Mouse (Mus musculus) small intestine, adult 2 months (tissue): ENCODE results near the gene Id3. TPM values are rescaled to one million over a fixed set of nuclear protein-coding genes. Genes with fewer than 3 reads are reported as not detected.

ENCODE experiments used
- H3K27ac ChIP-seq: fragments of 200-500 bp; 2 replicates; pipeline ENCODE4 v1.5.1; 2012; ENCODE audit warnings: low read depth, low read length, control low read depth, inconsistent platforms; ENCODE audit not compliant: insufficient read depth
- H3K27me3 ChIP-seq: fragments of 200-500 bp; 2 replicates; pipeline ENCODE4 v1.6.1; 2012; ENCODE audit warnings: mild to moderate bottlenecking, moderate library complexity, low read length, inconsistent platforms; ENCODE audit not compliant: control insufficient read depth, insufficient read depth
- H3K36me3 ChIP-seq: fragments of 200-500 bp; 2 replicates; pipeline ENCODE4 v1.6.1; 2012; ENCODE audit warnings: mild to moderate bottlenecking, low read length, control low read depth, inconsistent platforms; ENCODE audit not compliant: control insufficient read depth, insufficient read depth
- H3K4me1 ChIP-seq: fragments of 200-500 bp; 2 replicates; pipeline ENCODE4 v1.6.1; 2012; ENCODE audit warnings: low read length, inconsistent platforms, mixed read lengths; ENCODE audit not compliant: control insufficient read depth, insufficient read depth, insufficient read length
- H3K4me3 ChIP-seq: fragments of 200-500 bp; 2 replicates; pipeline ENCODE4 v1.5.1; 2012; ENCODE audit warnings: low read depth, mild to moderate bottlenecking, control low read depth, inconsistent platforms, low read length, moderate library complexity
- CTCF ChIP-seq: fragments of 200-500 bp; IDR thresholded peaks from 2 replicates; pipeline ENCODE4 v1.5.1; 2012; ENCODE audit warnings: low read depth, mild to moderate bottlenecking, control low read depth, inconsistent platforms, low read length, moderate library complexity, mixed read lengths; ENCODE audit not compliant: insufficient replicate concordance, insufficient read length; ENCODE audit errors: extremely low read depth
- POLR2A ChIP-seq: fragments of 200-500 bp; IDR thresholded peaks from 2 replicates; pipeline ENCODE4 v1.6.1; 2012; ENCODE audit warnings: low read depth, mild to moderate bottlenecking, control low read depth, inconsistent platforms, low read length, moderate library complexity
- WGBS: fragments of 180-500 bp; shearing (Covaris S2); methylation state at CpG from one replicate; pipeline ENCODE4 v1.1.7; 2018; 5-methylcytosine and 5-hydroxymethylcytosine counted together
- polyA plus RNA-seq: library from polyadenylated mRNA; depleted of rRNA; stranded (reverse); fragments of >200 nt; gene quantifications from 2 replicates; pipeline ENCODE4 v1.2.3, GENCODE M21; 2012

The Id3 gene
- polyA plus RNA-seq, 1 experiment: 519 TPM

GRCm38 (mm10) chr4:136163448-136163847 lies 20.2 kb downstream of the Id3 start:
- no peak overlapping the region for H3K4me3 ChIP-seq
- WGBS: 4% methylated on average over 11 of the region's 11 CpGs

GRCm38 (mm10) chr4:136164981-136165380 lies 21.7 kb downstream of the Id3 start:
- no peak overlapping the region for H3K4me3 ChIP-seq
- no peak overlapping the region for H3K27ac ChIP-seq
- H3K27me3 ChIP-seq: no peaks in the 10 kb centered on the region
- no peaks in the 10 kb centered on the region for H3K4me1 ChIP-seq
- TF ChIP-seq CTCF: no peak
- TF ChIP-seq POLR2A: no peak
- WGBS: 91% methylated on average over 8 of the region's 8 CpGs
- no peaks in the 10 kb centered on the region for H3K36me3 ChIP-seq

More at GRCm38 (mm10) chr4:136163448-136163847, 20.2 kb downstream of the Id3 start:
- Histone ChIP-seq H3K27ac (no peak overlapping the region), H3K36me3 (no peaks in the 10 kb centered on the region), H3K27me3 (no peaks in the 10 kb centered on the region), H3K4me1 (no peaks in the 10 kb centered on the region)
- TF ChIP-seq CTCF (peak; percentile 98), POLR2A (no peak)

- TF ChIP-seq CTCF (no peak), POLR2A (no peak)
- no peak overlapping the region for H3K4me3 ChIP-seq
- WGBS: 66% methylated on average over 3 of the region's 3 CpGs
These were observed 24.4 kb downstream of the Id3 start for GRCm38 (mm10) chr4:136167701-136168100.

GRCm38 (mm10) chr4:136170401-136170800 lies 27.1 kb downstream of the Id3 start:
- TF ChIP-seq CTCF (no peak), POLR2A (no peak)
- WGBS: 65% methylated on average over 4 of the region's 4 CpGs
- Histone ChIP-seq H3K4me1 (peaks cover 20% of the 10 kb centered on the region; the same call in 1 of the 2 replicates), H3K27me3 (no peaks in the 10 kb centered on the region), H3K4me3 (no peak overlapping the region), H3K27ac (no peak overlapping the region), H3K36me3 (no peaks in the 10 kb centered on the region)

More at GRCm38 (mm10) chr4:136167701-136168100, 24.4 kb downstream of the Id3 start:
- Histone ChIP-seq H3K36me3 (no peaks in the 10 kb centered on the region), H3K27me3 (no peaks in the 10 kb centered on the region), H3K4me1 (0 out of 2 replicates have a peak, but pooled peaks cover 1% of the 10 kb centered on the region), H3K27ac (no peak overlapping the region)

GRCm38 (mm10) chr4:136171455-136171854 lies 28.2 kb downstream of the Id3 start:
- 21% methylated on average over 12 of the region's 12 CpGs for WGBS
- Histone ChIP-seq H3K4me3 (no peak overlapping the region), H3K36me3 (no peaks in the 10 kb centered on the region), H3K27me3 (no peaks in the 10 kb centered on the region), H3K27ac (no peak overlapping the region), H3K4me1 (peaks cover 29% of the 10 kb centered on the region)
- no peak for TF ChIP-seq POLR2A
- no peak for TF ChIP-seq CTCF

GRCm38 (mm10) chr4:136172011-136172541 lies 28.8 kb downstream of the Id3 start, which contains the start of gene E2f2:
TSS of gene E2f2 (plus strand) at chr4:136172394.
- TF ChIP-seq POLR2A (no peak), CTCF (no peak)

GRCm38 (mm10) chr4:136172542-136173209 lies 29.4 kb downstream of the Id3 start:
- H3K36me3 ChIP-seq: no peaks in the 10 kb centered on the region
- under 1% methylated on average over 67 of the region's 67 CpGs for WGBS
- H3K27me3 ChIP-seq: no peaks in the 10 kb centered on the region
- peaks cover 39% of the 10 kb centered on the region for H3K4me1 ChIP-seq
- peak overlapping the region; percentile 90 for H3K27ac ChIP-seq
- H3K4me3 ChIP-seq: peak overlapping the region; percentile 95
- TF ChIP-seq POLR2A: no peak; the same call in 1 of the 2 replicates
- no peak for TF ChIP-seq CTCF

More at GRCm38 (mm10) chr4:136172011-136172541, 28.8 kb downstream of the Id3 start, which contains the start of gene E2f2:
- Histone ChIP-seq H3K27me3 (no peaks in the 10 kb centered on the region), H3K36me3 (no peaks in the 10 kb centered on the region), H3K4me1 (peaks cover 35% of the 10 kb centered on the region), H3K27ac (peak within 1 kb of the TSS; percentile 90), H3K4me3 (peak within 1 kb of the TSS; percentile 95)
- under 1% methylated on average over 35 of the region's 35 CpGs for WGBS
